Mouse (Mus musculus): ENCODE data around the gene Cntn1. TPM values are rescaled to one million over a fixed set of nuclear protein-coding genes. Genes with fewer than 3 reads are reported as not detected.

The Cntn1 gene
- 0.01 TPM in 2 replicates for polyA plus RNA-seq (2012; rRNA removed)

DNA sequence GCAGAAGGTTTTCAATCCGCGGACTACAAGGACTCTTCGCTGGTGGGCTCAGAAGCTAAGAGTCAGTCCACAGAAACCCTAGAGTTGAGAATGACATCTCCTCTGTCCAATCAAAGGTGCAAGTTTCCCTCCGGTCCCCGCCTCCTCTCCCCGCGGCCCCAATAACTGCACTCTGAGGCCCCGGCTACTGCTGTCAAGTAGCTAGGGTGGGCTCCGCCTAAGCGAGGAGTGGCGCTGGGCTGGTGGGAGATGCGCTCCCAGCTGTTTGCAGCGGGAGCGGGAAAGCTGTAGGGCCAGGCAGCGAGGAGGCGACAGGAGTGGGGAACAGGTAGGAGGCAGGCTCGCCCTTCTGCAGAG, at the start of gene Cntn1:
Gene Cntn1 (plus strand): TSS at position 170 of the 357 bp plus-strand sequence.

Other genes starting within 250 kb of the Cntn1 start
- not detected in 2 replicates for gene Smgc, start 212.9 kb upstream of the Cntn1 start, polyA plus RNA-seq (2012; rRNA removed)